Mouse (Mus musculus): ENCODE data around the gene Mgat4c.

- TF ChIP-seq POLR2AphosphoS2 (IDR thresholded peaks at IDR 0.05; ENCODE audit: insufficient read length, low read depth) (no peak), USF1 (IDR thresholded peaks at IDR 0.05; ENCODE audit: low read depth) (no peak), POLR2A (IDR thresholded peaks at IDR 0.05; ENCODE audit: insufficient read length, low read depth) (no peak), MAX (IDR thresholded peaks at IDR 0.05; ENCODE audit: low read depth) (no peak), TCF12 (IDR thresholded peaks at IDR 0.05; ENCODE audit: insufficient read depth, poor library complexity, severe bottlenecking) (no peak), TCF3 (IDR thresholded peaks at IDR 0.05; ENCODE audit: insufficient read length, low read depth) (no peak), MYOD1 (IDR thresholded peaks at IDR 0.05; ENCODE audit: control insufficient read depth in 1 of 3, insufficient read length in 2 of 3, low read depth in 2 of 3) (no peak), CEBPB (IDR thresholded peaks at IDR 0.05; ENCODE audit: insufficient read depth, poor library complexity, severe bottlenecking) (no peak), MYOG (IDR thresholded peaks at IDR 0.05; ENCODE audit: control insufficient read depth in 1 of 3, insufficient read depth in 1 of 3, insufficient read length in 2 of 3, low read depth in 2 of 3) (no peak), REST (IDR thresholded peaks at IDR 0.05; ENCODE audit: insufficient read depth, insufficient read length) (no peak)
Observed at GRCm38 (mm10) chr10:102377377-102377776, 696.1 kb downstream of the Mgat4c start.

All from myocyte (in vitro differentiated cells).